Mouse (Mus musculus): ENCODE measurements around the gene Tbrg1. TPM values are rescaled to one million over a fixed set of nuclear protein-coding genes. Genes with fewer than 3 reads are reported as not detected.

Gene Tbrg1
- polyA plus RNA-seq, 1 experiment from 2014 or later, result 105 TPM

- Histone ChIP-seq H3K9ac (ENCODE audit: low read length) (no peak overlapping the region), H3K27me3 (ENCODE audit: control insufficient read depth, insufficient read depth, low read length) (no peaks in the 10 kb centered on the region), H3K4me2 (ENCODE audit: low read depth, low read length) (no peak overlapping the region), H3K9me3 (replicated peaks; ENCODE audit: control insufficient read depth, low read length) (no peaks in the 10 kb centered on the region), H3K27ac (ENCODE audit: low read length) (no peak overlapping the region), H3K36me3 (ENCODE audit: control insufficient read depth, insufficient read depth) (no peaks in the 10 kb centered on the region), H3K4me1 (ENCODE audit: control insufficient read depth, insufficient read depth, low read length) (0 out of 2 replicates have a peak, but pooled peaks cover 2% of the 10 kb centered on the region), H3K4me3 (ENCODE audit: low read length) (no peak overlapping the region)
- no peak for ATAC-seq (replicated peaks; ENCODE audit: extremely low read depth, insufficient read depth, low FRiP score)
- 37% methylated on average over 7 of the region's 7 CpGs for WGBS
Measured at GRCm38 (mm10) chr9:37625641-37626040, 31.5 kb downstream of the Tbrg1 start.

- Histone ChIP-seq H3K9me3 (replicated peaks; ENCODE audit: control insufficient read depth, low read length) (no peaks in the 10 kb centered on the region), H3K27ac (ENCODE audit: low read length) (no peak overlapping the region), H3K4me2 (ENCODE audit: low read depth, low read length) (no peak overlapping the region), H3K9ac (ENCODE audit: low read length) (no peak overlapping the region), H3K4me3 (ENCODE audit: low read length) (no peak overlapping the region), H3K36me3 (ENCODE audit: control insufficient read depth, insufficient read depth) (no peaks in the 10 kb centered on the region), H3K27me3 (ENCODE audit: control insufficient read depth, insufficient read depth, low read length) (no peaks in the 10 kb centered on the region), H3K4me1 (ENCODE audit: control insufficient read depth, insufficient read depth, low read length) (0 out of 2 replicates have a peak, but pooled peaks cover 2% of the 10 kb centered on the region)
- ATAC-seq (replicated peaks; ENCODE audit: extremely low read depth, insufficient read depth, low FRiP score), result no peak
- 66% methylated on average over 3 of the region's 3 CpGs for WGBS
Measured at GRCm38 (mm10) chr9:37625129-37625528, 32.0 kb downstream of the Tbrg1 start.

DNA sequence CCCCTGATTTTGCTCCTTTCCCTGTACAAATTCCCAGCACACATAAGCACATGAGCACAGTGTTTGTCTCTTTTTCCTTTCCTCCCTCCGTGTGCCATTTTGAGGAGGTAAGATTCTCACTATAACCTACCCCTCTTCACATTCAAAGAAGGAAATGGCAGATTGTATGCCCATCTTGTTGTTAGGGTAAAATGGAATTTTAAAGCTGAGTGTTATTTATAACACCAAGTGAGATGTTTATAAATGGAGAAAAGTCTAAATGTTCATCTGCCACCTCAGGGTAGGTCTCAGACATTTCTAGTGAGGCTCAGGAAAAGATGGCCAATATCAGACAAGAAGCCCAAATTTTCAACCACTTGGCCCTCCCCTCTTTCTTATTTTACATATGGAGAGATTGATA is 32.6 kb downstream of the Tbrg1 start:
- Histone ChIP-seq H3K4me2 (ENCODE audit: low read depth, low read length) (no peak overlapping the region), H3K4me3 (ENCODE audit: low read length) (no peak overlapping the region), H3K27ac (ENCODE audit: low read length) (no peak overlapping the region), H3K9me3 (replicated peaks; ENCODE audit: control insufficient read depth, low read length) (no peaks in the 10 kb centered on the region), H3K4me1 (ENCODE audit: control insufficient read depth, insufficient read depth, low read length) (0 out of 2 replicates have a peak, but pooled peaks cover 2% of the 10 kb centered on the region), H3K27me3 (ENCODE audit: control insufficient read depth, insufficient read depth, low read length) (no peaks in the 10 kb centered on the region), H3K9ac (ENCODE audit: low read length) (no peak overlapping the region), H3K36me3 (ENCODE audit: control insufficient read depth, insufficient read depth) (no peaks in the 10 kb centered on the region)
- WGBS, result 75% methylated on average over 1 of the region's 1 CpGs
- ATAC-seq (replicated peaks; ENCODE audit: extremely low read depth, insufficient read depth, low FRiP score), result no peak

GRCm38 (mm10) chr9:37623981-37624380 is 33.1 kb downstream of the Tbrg1 start:
- no peak for ATAC-seq (replicated peaks; ENCODE audit: extremely low read depth, insufficient read depth, low FRiP score)
- H3K27ac ChIP-seq (ENCODE audit: low read length), result no peak overlapping the region
- no peak overlapping the region for H3K4me3 ChIP-seq (ENCODE audit: low read length)
- H3K9me3 ChIP-seq (replicated peaks; ENCODE audit: control insufficient read depth, low read length), result no peaks in the 10 kb centered on the region
- H3K4me1 ChIP-seq (ENCODE audit: control insufficient read depth, insufficient read depth, low read length), result 0 out of 2 replicates have a peak, but pooled peaks cover 2% of the 10 kb centered on the region
- no peak overlapping the region for H3K4me2 ChIP-seq (ENCODE audit: low read depth, low read length)
- H3K27me3 ChIP-seq (ENCODE audit: control insufficient read depth, insufficient read depth, low read length), result no peaks in the 10 kb centered on the region
- WGBS, result 81% methylated on average over 3 of the region's 3 CpGs
- no peaks in the 10 kb centered on the region for H3K36me3 ChIP-seq (ENCODE audit: control insufficient read depth, insufficient read depth)
- no peak overlapping the region for H3K9ac ChIP-seq (ENCODE audit: low read length)

DNA sequence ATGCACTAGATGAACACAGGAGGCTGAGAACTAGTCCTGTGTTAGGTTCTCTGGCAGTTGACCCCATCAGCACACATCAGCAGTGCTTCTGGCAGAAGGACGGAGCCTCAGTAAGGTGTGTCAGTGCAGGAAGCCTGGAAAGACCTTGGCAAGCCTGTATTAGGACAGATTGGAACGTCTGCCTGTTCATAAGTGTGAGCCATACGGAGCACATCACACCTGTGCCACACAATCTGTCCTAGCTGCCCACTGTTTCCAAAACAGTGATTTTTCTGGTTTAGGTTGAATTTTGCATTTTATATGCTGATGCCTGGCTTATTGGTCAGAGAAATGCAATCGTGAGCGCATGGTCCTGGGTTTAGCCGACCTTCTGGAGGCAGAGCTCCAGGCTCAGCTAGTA is 35.8 kb downstream of the Tbrg1 start:
- Histone ChIP-seq H3K9ac (ENCODE audit: low read length) (no peak overlapping the region), H3K4me3 (ENCODE audit: low read length) (no peak overlapping the region), H3K36me3 (ENCODE audit: control insufficient read depth, insufficient read depth) (no peaks in the 10 kb centered on the region), H3K4me1 (ENCODE audit: control insufficient read depth, insufficient read depth, low read length) (0 out of 2 replicates have a peak, but pooled peaks cover 2% of the 10 kb centered on the region), H3K27me3 (ENCODE audit: control insufficient read depth, insufficient read depth, low read length) (no peaks in the 10 kb centered on the region), H3K27ac (ENCODE audit: low read length) (no peak overlapping the region), H3K4me2 (ENCODE audit: low read depth, low read length) (no peak overlapping the region), H3K9me3 (replicated peaks; ENCODE audit: control insufficient read depth, low read length) (no peaks in the 10 kb centered on the region)
- WGBS, result 80% methylated on average over 6 of the region's 6 CpGs
- ATAC-seq (replicated peaks; ENCODE audit: extremely low read depth, insufficient read depth, low FRiP score), result no peak

- no peak overlapping the region for H3K9ac ChIP-seq (ENCODE audit: low read length)
Measured at GRCm38 (mm10) chr9:37616770-37617169, 40.3 kb downstream of the Tbrg1 start.

GRCm38 (mm10) chr9:37615220-37615619 is 41.9 kb downstream of the Tbrg1 start:
- no peak overlapping the region for H3K4me2 ChIP-seq (ENCODE audit: low read depth, low read length)
- no peak overlapping the region for H3K9ac ChIP-seq (ENCODE audit: low read length)
- no peaks in the 10 kb centered on the region for H3K9me3 ChIP-seq (replicated peaks; ENCODE audit: control insufficient read depth, low read length)
- 72% methylated on average over 5 of the region's 5 CpGs for WGBS
- H3K4me3 ChIP-seq (ENCODE audit: low read length), result no peak overlapping the region
- H3K36me3 ChIP-seq (ENCODE audit: control insufficient read depth, insufficient read depth), result no peaks in the 10 kb centered on the region
- H3K4me1 ChIP-seq (ENCODE audit: control insufficient read depth, insufficient read depth, low read length), result peaks cover 7% of the 10 kb centered on the region; the same call in 1 of the 2 replicates
- H3K27ac ChIP-seq (ENCODE audit: low read length), result no peak overlapping the region
- H3K27me3 ChIP-seq (ENCODE audit: control insufficient read depth, insufficient read depth, low read length), result no peaks in the 10 kb centered on the region
- no peak for ATAC-seq (replicated peaks; ENCODE audit: extremely low read depth, insufficient read depth, low FRiP score)

More at GRCm38 (mm10) chr9:37616770-37617169, 40.3 kb downstream of the Tbrg1 start:
- H3K9me3 ChIP-seq (replicated peaks; ENCODE audit: control insufficient read depth, low read length), result no peaks in the 10 kb centered on the region
- no peak overlapping the region for H3K4me2 ChIP-seq (ENCODE audit: low read depth, low read length)
- peaks cover 7% of the 10 kb centered on the region; the same call in 1 of the 2 replicates for H3K4me1 ChIP-seq (ENCODE audit: control insufficient read depth, insufficient read depth, low read length)
- ATAC-seq (replicated peaks; ENCODE audit: extremely low read depth, insufficient read depth, low FRiP score), result no peak
- H3K27ac ChIP-seq (ENCODE audit: low read length), result no peak overlapping the region
- WGBS, result 52% methylated on average over 2 of the region's 2 CpGs
- no peaks in the 10 kb centered on the region for H3K36me3 ChIP-seq (ENCODE audit: control insufficient read depth, insufficient read depth)
- no peak overlapping the region for H3K4me3 ChIP-seq (ENCODE audit: low read length)
- H3K27me3 ChIP-seq (ENCODE audit: control insufficient read depth, insufficient read depth, low read length), result no peaks in the 10 kb centered on the region

- H3K27me3 ChIP-seq (ENCODE audit: control insufficient read depth, insufficient read depth, low read length), result no peaks in the 10 kb centered on the region
- no peaks in the 10 kb centered on the region for H3K36me3 ChIP-seq (ENCODE audit: control insufficient read depth, insufficient read depth)
- no peaks in the 10 kb centered on the region for H3K9me3 ChIP-seq (replicated peaks; ENCODE audit: control insufficient read depth, low read length)
- peaks cover 7% of the 10 kb centered on the region; the same call in 1 of the 2 replicates for H3K4me1 ChIP-seq (ENCODE audit: control insufficient read depth, insufficient read depth, low read length)
- no peak overlapping the region for H3K27ac ChIP-seq (ENCODE audit: low read length)
- no peak overlapping the region for H3K4me3 ChIP-seq (ENCODE audit: low read length)
- H3K4me2 ChIP-seq (ENCODE audit: low read depth, low read length), result peak overlapping the region; percentile 93
- ATAC-seq (replicated peaks; ENCODE audit: extremely low read depth, insufficient read depth, low FRiP score), result no peak
- H3K9ac ChIP-seq (ENCODE audit: low read length), result no peak overlapping the region
Measured at GRCm38 (mm10) chr9:37614316-37614715, 42.8 kb downstream of the Tbrg1 start.

- H3K4me2 ChIP-seq (ENCODE audit: low read depth, low read length), result peak overlapping the region; percentile 93
- H3K4me3 ChIP-seq (ENCODE audit: low read length), result peak overlapping the region; percentile 76
- no peak for ATAC-seq (replicated peaks; ENCODE audit: extremely low read depth, insufficient read depth, low FRiP score)
- H3K4me1 ChIP-seq (ENCODE audit: control insufficient read depth, insufficient read depth, low read length), result peaks cover 7% of the 10 kb centered on the region; the same call in 1 of the 2 replicates
- 21% methylated on average over 6 of the region's 6 CpGs for WGBS
- H3K27me3 ChIP-seq (ENCODE audit: control insufficient read depth, insufficient read depth, low read length), result no peaks in the 10 kb centered on the region
- H3K36me3 ChIP-seq (ENCODE audit: control insufficient read depth, insufficient read depth), result no peaks in the 10 kb centered on the region
- H3K9ac ChIP-seq (ENCODE audit: low read length), result peak overlapping the region; percentile 67
- H3K27ac ChIP-seq (ENCODE audit: low read length), result peak overlapping the region; percentile 71
- H3K9me3 ChIP-seq (replicated peaks; ENCODE audit: control insufficient read depth, low read length), result no peaks in the 10 kb centered on the region
Measured at GRCm38 (mm10) chr9:37613911-37614280, 43.2 kb downstream of the Tbrg1 start.
